Mouse (Mus musculus) thymus, adult 2 months (tissue): ENCODE data around the gene Rangrf. TPM values are rescaled to one million over a fixed set of nuclear protein-coding genes. Genes with fewer than 3 reads are reported as not detected.
"Not testable (repeated sequence)": the region's sequence is repeated elsewhere in the genome, so short reads cannot be mapped to it uniquely, and the experiment has no call there.

Experiments used
- DNase-seq: peaks from one replicate; pipeline ENCODE4 v3.0.0; 2021
- H3K27ac ChIP-seq: fragments of 200-500 bp; 2 replicates; pipeline ENCODE4 v1.5.1; 2012; ENCODE audit warnings: low read length, control low read depth; ENCODE audit not compliant: control insufficient read depth, insufficient read depth
- H3K27me3 ChIP-seq: fragments of 200-500 bp; 2 replicates; pipeline ENCODE4 v1.6.1; 2012; ENCODE audit warnings: mild to moderate bottlenecking, low read length, moderate library complexity, mixed read lengths; ENCODE audit not compliant: control insufficient read depth, insufficient read depth
- H3K36me3 ChIP-seq: fragments of 200-500 bp; 2 replicates; pipeline ENCODE4 v1.6.1; 2012; ENCODE audit warnings: mild to moderate bottlenecking, low read length, moderate library complexity; ENCODE audit not compliant: control insufficient read depth, insufficient read depth
- H3K4me1 ChIP-seq: fragments of 200-500 bp; replicated peaks from 2 replicates; pipeline ENCODE4 v1.6.1; 2012; ENCODE audit warnings: low read length; ENCODE audit not compliant: control insufficient read depth, insufficient read depth
- H3K4me3 ChIP-seq: fragments of 200-500 bp; 2 replicates; pipeline ENCODE4 v1.5.1; 2012; ENCODE audit warnings: mild to moderate bottlenecking, low read length, control low read depth, moderate library complexity; ENCODE audit not compliant: control insufficient read depth, insufficient read depth
- CTCF ChIP-seq: fragments of 200-500 bp; IDR thresholded peaks from 2 replicates; pipeline ENCODE4 v1.5.1; 2012; ENCODE audit warnings: mild to moderate bottlenecking, control low read depth, low read length, moderate library complexity, borderline replicate concordance; ENCODE audit not compliant: control insufficient read depth, poor library complexity, insufficient read depth; ENCODE audit errors: extremely low read depth
- POLR2A ChIP-seq: fragments of 200-500 bp; IDR thresholded peaks from 2 replicates; pipeline ENCODE4 v1.6.1; 2012; ENCODE audit warnings: mild to moderate bottlenecking, low read length, control low read depth, moderate library complexity; ENCODE audit not compliant: control insufficient read depth, poor library complexity, insufficient read depth; ENCODE audit errors: extremely low read depth
- WGBS: fragments of 180-500 bp; shearing (Covaris S2); methylation state at CpG from one replicate; pipeline ENCODE4 v1.1.7; 2018; 5-methylcytosine and 5-hydroxymethylcytosine counted together
- polyA plus RNA-seq: library from polyadenylated mRNA; depleted of rRNA; stranded (reverse); fragments of >200 nt; gene quantifications from 2 replicates; pipeline ENCODE4 v1.2.3, GENCODE M21; 2012

Gene Rangrf
- polyA plus RNA-seq, 1 experiment = 28.0 TPM

DNA sequence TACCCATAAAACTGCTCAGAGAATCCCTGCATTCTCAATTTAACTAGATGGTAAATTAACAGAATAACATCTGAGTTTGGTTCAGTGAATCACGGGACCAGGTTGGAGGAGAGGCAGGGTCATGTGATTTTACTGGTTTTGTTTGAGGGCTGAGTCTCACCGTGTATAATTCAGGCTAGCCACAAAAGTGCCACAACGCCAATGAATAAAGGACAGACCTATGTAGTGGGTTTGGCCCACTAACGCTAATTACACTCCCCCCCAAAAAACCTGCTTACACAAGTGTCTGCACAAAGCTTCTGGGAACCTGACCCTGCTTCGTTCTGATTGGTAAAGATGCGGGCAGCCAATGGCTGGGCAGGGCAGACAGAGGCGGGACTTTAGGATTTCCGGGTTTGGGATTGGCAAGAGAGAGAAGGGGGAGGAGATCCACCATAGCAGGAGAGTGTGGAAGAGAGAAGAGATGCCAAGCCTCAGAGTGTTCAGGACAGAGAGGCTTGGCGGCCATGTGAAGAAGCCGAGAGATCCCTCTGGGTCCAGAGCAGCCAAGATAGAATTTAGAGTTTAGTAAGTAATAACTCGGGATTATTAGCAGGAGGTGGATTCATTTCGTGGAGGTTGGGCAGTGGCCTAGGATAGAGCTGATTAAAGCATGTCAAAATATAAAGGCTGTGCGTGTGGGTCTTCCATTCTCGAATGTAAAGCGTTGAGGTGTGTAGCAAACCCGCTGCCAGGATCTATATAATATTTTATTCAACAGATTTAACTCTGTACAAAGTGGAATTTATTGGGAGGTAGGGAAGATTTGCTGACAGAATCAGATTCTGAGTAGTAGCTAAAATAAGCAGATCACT is 35.3 kb downstream of the Rangrf start:
- Histone ChIP-seq H3K4me3 (peak overlapping the region; percentile 34), H3K27me3 (no peaks in the 10 kb centered on the region), H3K4me1 (peaks cover 2% of the 10 kb centered on the region; the same call in 1 of the 2 replicates), H3K36me3 (no peaks in the 10 kb centered on the region), H3K27ac (no peak overlapping the region)
- peak; percentile 87 for DNase-seq
- 1% methylated on average over 16 of the region's 16 CpGs for WGBS
- TF ChIP-seq CTCF (no peak), POLR2A (peak; percentile 60; the same call in 1 of the 2 replicates)

GRCm38 (mm10) chr11:68936951-68937350 is 38.0 kb downstream of the Rangrf start:
- H3K27me3 ChIP-seq, H3K4me3 ChIP-seq, H3K36me3 ChIP-seq, H3K4me1 ChIP-seq, DNase-seq, H3K27ac ChIP-seq: not testable (repeated sequence)
- WGBS = 94% methylated on average over 4 of the region's 4 CpGs

GRCm38 (mm10) chr11:68933885-68934507 is 41.0 kb downstream of the Rangrf start:
- Histone ChIP-seq H3K27me3 (no peaks in the 10 kb centered on the region), H3K27ac (no peak overlapping the region), H3K4me1 (no peaks in the 10 kb centered on the region), H3K36me3 (no peaks in the 10 kb centered on the region), H3K4me3 (no peak overlapping the region)
- DNase-seq = no peak
- WGBS = 88% methylated on average over 5 of the region's 5 CpGs
- TF ChIP-seq CTCF = no peak
- TF ChIP-seq POLR2A = no peak

DNA sequence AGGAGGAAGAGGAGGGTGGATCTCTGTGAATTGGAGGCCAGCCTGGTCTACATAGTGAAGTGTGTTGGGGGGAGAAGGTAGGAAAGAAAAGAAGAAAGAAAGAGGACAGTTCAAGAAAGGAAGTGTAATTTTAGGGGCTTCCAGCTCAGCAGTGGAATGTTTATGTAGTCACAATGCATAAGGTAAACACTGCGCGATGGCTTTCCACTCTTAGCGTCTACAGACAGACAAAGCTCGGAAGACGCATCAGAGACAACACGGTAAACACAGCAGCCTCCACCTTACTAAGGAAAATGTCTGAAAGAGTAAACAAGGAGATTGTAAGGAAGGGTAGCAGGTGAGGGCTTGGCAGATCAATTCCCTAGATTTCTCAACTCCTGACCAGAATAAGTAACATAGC is 45.0 kb downstream of the Rangrf start:
- TF ChIP-seq CTCF (no peak), POLR2A (no peak)
- Histone ChIP-seq H3K36me3 (no peaks in the 10 kb centered on the region), H3K4me1 (no peaks in the 10 kb centered on the region), H3K27ac (no peak overlapping the region), H3K27me3 (no peaks in the 10 kb centered on the region), H3K4me3 (no peak overlapping the region)
- DNase-seq = no peak
- 84% methylated on average over 6 of the region's 6 CpGs for WGBS

GRCm38 (mm10) chr11:68926981-68927380 is 48.0 kb downstream of the Rangrf start, which contains the start of gene Odf4:
Gene Odf4, minus strand, starts transcription at chr11:68927081.
- TF ChIP-seq CTCF (no peak), POLR2A (no peak)
- no peak within 1 kb of the TSS for H3K4me3 ChIP-seq
- WGBS = 89% methylated on average over 3 of the region's 3 CpGs
- DNase-seq = no peak
- peaks cover 2% of the 10 kb centered on the region for H3K4me1 ChIP-seq
- H3K27me3 ChIP-seq = no peaks in the 10 kb centered on the region
- no peaks in the 10 kb centered on the region for H3K36me3 ChIP-seq
- H3K27ac ChIP-seq = no peak within 1 kb of the TSS

DNA sequence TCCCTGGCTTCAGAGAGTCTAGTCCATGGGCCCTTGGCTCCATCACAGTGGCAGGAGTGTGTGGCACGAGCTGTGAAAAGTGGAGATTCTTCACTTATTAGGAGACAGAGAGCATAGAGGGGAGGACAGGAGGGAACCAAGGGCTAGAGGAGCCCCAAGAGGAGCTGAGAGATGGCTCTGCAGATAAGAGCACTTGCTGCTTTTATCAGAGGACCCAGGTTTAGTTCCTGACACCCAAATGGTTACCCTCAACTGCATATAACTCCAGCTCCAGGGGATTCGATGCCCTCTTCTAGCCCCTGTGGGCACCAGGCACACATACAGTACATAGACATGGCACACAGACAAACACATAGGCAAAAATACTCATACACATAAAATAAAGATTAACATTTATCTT is 50.2 kb downstream of the Rangrf start:
- 89% methylated on average over 2 of the region's 2 CpGs for WGBS

More for the DNA sequence above, 50.2 kb downstream of the Rangrf start:
- no peak overlapping the region for H3K4me3 ChIP-seq
- no peak overlapping the region for H3K27ac ChIP-seq
- peaks cover 5% of the 10 kb centered on the region for H3K4me1 ChIP-seq
- H3K27me3 ChIP-seq = no peaks in the 10 kb centered on the region
- TF ChIP-seq POLR2A = no peak
- no peak for TF ChIP-seq CTCF
- DNase-seq = no peak
- no peaks in the 10 kb centered on the region for H3K36me3 ChIP-seq
